Mouse (Mus musculus) CH12.LX (cell line): ENCODE data around the gene Btd. TPM values are rescaled to one million over a fixed set of nuclear protein-coding genes. Genes with fewer than 3 reads are reported as not detected.

ENCODE experiments used
- DNase-seq: peaks from one replicate; pipeline ENCODE4 v3.0.0-alpha.2; 2013; ENCODE audit errors: extremely low read depth
- H3K27ac ChIP-seq: 2 replicates; pipeline ENCODE4 v1.5.1; 2012; ENCODE audit warnings: low read depth, mild to moderate bottlenecking, control low read depth, moderate library complexity; ENCODE audit not compliant: insufficient read depth
- H3K27me3 ChIP-seq: replicated peaks from 2 replicates; pipeline ENCODE3; 2012; ENCODE audit warnings: inconsistent platforms
- H3K36me3 ChIP-seq, 2 experiments: replicated peaks in 1 of 2; 2 replicates each; pipeline versions ENCODE3 to v1.6.1; 2012; ENCODE audit warnings: inconsistent platforms in 1 of 2, low read length in 1 of 2, mild to moderate bottlenecking in 1 of 2, mixed read lengths in 1 of 2, moderate library complexity in 1 of 2; ENCODE audit not compliant: control insufficient read depth in 1 of 2, insufficient read depth in 1 of 2
- H3K4me1 ChIP-seq, 2 experiments: 2 replicates each; pipeline ENCODE4 v1.6.1; 2012; ENCODE audit warnings: inconsistent platforms in 1 of 2, moderate library complexity in 1 of 2; ENCODE audit not compliant: insufficient read depth in 2 of 2, control insufficient read depth in 1 of 2
- H3K4me2 ChIP-seq: 2 replicates; pipeline ENCODE4 v1.6.1; 2012; ENCODE audit warnings: low read depth, mild to moderate bottlenecking, control low read depth; ENCODE audit not compliant: poor library complexity, insufficient read depth, severe bottlenecking
- H3K4me3 ChIP-seq, 3 experiments: fragments of 150-350 bp in 1 of 3; sonication (generic) in 1 of 3; replicated peaks in 1 of 3; 2 replicates each; pipeline versions ENCODE3 to v1.5.1; 2011 to 2012; ENCODE audit warnings: low read depth in 2 of 3, low read length in 2 of 3, mild to moderate bottlenecking in 2 of 3, moderate library complexity in 2 of 3, control low read depth in 1 of 3, improper control_type of control experiment in 1 of 3, inconsistent platforms in 1 of 3, mixed read lengths in 1 of 3; ENCODE audit not compliant: poor library complexity in 1 of 3
- H3K79me2 ChIP-seq: replicated peaks from 2 replicates; pipeline ENCODE4 v1.6.1; 2012; ENCODE audit warnings: mild to moderate bottlenecking, moderate library complexity; ENCODE audit not compliant: control insufficient read depth, poor library complexity, insufficient read depth, severe bottlenecking; ENCODE audit errors: extremely low read depth
- H3K9ac ChIP-seq: 2 replicates; pipeline ENCODE4 v1.6.1; 2012; ENCODE audit warnings: low read depth, mild to moderate bottlenecking, control low read depth, moderate library complexity; ENCODE audit not compliant: insufficient read depth
- H3K9me3 ChIP-seq: replicated peaks from 2 replicates; pipeline ENCODE3; 2012; ENCODE audit warnings: low read length, inconsistent platforms, mixed read lengths
- BHLHE40 ChIP-seq: IDR thresholded peaks from 2 replicates; pipeline ENCODE4 v1.6.1; 2011; ENCODE audit warnings: mild to moderate bottlenecking, low read depth, low read length, improper control_type of control experiment
- CHD1 ChIP-seq: IDR thresholded peaks from 2 replicates; pipeline ENCODE4 v1.6.1; 2012; ENCODE audit warnings: low read depth, low read length, improper control_type of control experiment, inconsistent platforms
- CHD2 ChIP-seq: IDR thresholded peaks from 2 replicates; pipeline ENCODE4 v1.6.1; 2011; ENCODE audit warnings: low read length, improper control_type of control experiment
- CTCF ChIP-seq, 2 experiments: IDR thresholded peaks in 1 of 2; conservative IDR thresholded peaks in 1 of 2; 2 replicates each; pipeline ENCODE4 v1.5.1; 2011 to 2012; ENCODE audit warnings: low read depth in 2 of 2, low read length in 2 of 2, improper control_type of control experiment in 1 of 2, inconsistent platforms in 1 of 2, mild to moderate bottlenecking in 1 of 2, moderate library complexity in 1 of 2
- E2F4 ChIP-seq: IDR thresholded peaks from 2 replicates; pipeline ENCODE4 v1.6.1; 2011; ENCODE audit warnings: low read depth, low read length, improper control_type of control experiment; ENCODE audit not compliant: insufficient replicate concordance
- EP300 ChIP-seq: IDR thresholded peaks from 2 replicates; pipeline ENCODE4 v1.6.1; 2011; ENCODE audit warnings: low read length, improper control_type of control experiment
- GABPA ChIP-seq: IDR thresholded peaks from 2 replicates; pipeline ENCODE4 v1.6.1; 2012; ENCODE audit warnings: low read depth, low read length, improper control_type of control experiment, inconsistent platforms; ENCODE audit not compliant: insufficient replicate concordance
- HCFC1 ChIP-seq: IDR thresholded peaks from 2 replicates; pipeline ENCODE4 v1.6.1; 2012; ENCODE audit warnings: low read depth, mild to moderate bottlenecking, inconsistent platforms, low read length, improper control_type of control experiment
- IRF4 ChIP-seq: IDR thresholded peaks from 2 replicates; pipeline ENCODE4 v1.6.1; 2014; ENCODE audit warnings: low read depth, mild to moderate bottlenecking, inconsistent platforms, low read length, improper control_type of control experiment
- JUN ChIP-seq: IDR thresholded peaks from 2 replicates; pipeline ENCODE4 v1.6.1; 2011; ENCODE audit warnings: low read depth, mild to moderate bottlenecking, low read length, improper control_type of control experiment, moderate library complexity; ENCODE audit not compliant: insufficient read depth
- JUND ChIP-seq: conservative IDR thresholded peaks from 2 replicates; pipeline ENCODE4 v1.6.1; 2011; ENCODE audit warnings: low read depth, low read length, improper control_type of control experiment
- KAT2A ChIP-seq: IDR thresholded peaks from 2 replicates; pipeline ENCODE4 v1.6.1; 2012; ENCODE audit warnings: low read length, improper control_type of control experiment, inconsistent platforms; ENCODE audit not compliant: insufficient replicate concordance
- MAFK ChIP-seq: IDR thresholded peaks from 2 replicates; pipeline ENCODE4 v1.6.1; 2011; ENCODE audit warnings: low read length, improper control_type of control experiment; ENCODE audit not compliant: insufficient replicate concordance
- MAZ ChIP-seq: IDR thresholded peaks from 2 replicates; pipeline ENCODE4 v1.6.1; 2012; ENCODE audit warnings: low read depth, mild to moderate bottlenecking, inconsistent platforms, low read length, improper control_type of control experiment, moderate library complexity
- MEF2A ChIP-seq: IDR thresholded peaks from 2 replicates; pipeline ENCODE4 v1.6.1; 2014; ENCODE audit warnings: low read depth, mild to moderate bottlenecking, inconsistent platforms, low read length, improper control_type of control experiment, borderline replicate concordance
- MXI1 ChIP-seq: IDR thresholded peaks from 2 replicates; pipeline ENCODE4 v1.6.1; 2011; ENCODE audit warnings: mild to moderate bottlenecking, low read depth, low read length, improper control_type of control experiment
- MYC ChIP-seq: IDR thresholded peaks from 2 replicates; pipeline ENCODE4 v1.6.1; 2011; ENCODE audit warnings: low read depth, mild to moderate bottlenecking, improper control_type of control experiment, low read length
- NELFE ChIP-seq: IDR thresholded peaks from 2 replicates; pipeline ENCODE4 v1.6.1; 2011; ENCODE audit warnings: low read depth, low read length, improper control_type of control experiment
- PAX5 ChIP-seq: IDR thresholded peaks from 2 replicates; pipeline ENCODE4 v1.6.1; 2012; ENCODE audit warnings: low read length, inconsistent platforms, mixed read lengths
- POLR2A ChIP-seq: IDR thresholded peaks from 2 replicates; pipeline ENCODE4 v1.6.1; 2011; ENCODE audit warnings: low read depth, mild to moderate bottlenecking, improper control_type of control experiment, low read length
- POLR2AphosphoS2 ChIP-seq: IDR thresholded peaks from 2 replicates; pipeline ENCODE4 v1.6.1; 2011; ENCODE audit warnings: low read depth, low read length, improper control_type of control experiment
- RCOR1 ChIP-seq: conservative IDR thresholded peaks from 2 replicates; pipeline ENCODE4 v1.6.1; 2012; ENCODE audit warnings: low read depth, mild to moderate bottlenecking, inconsistent platforms, low read length, improper control_type of control experiment
- TBP ChIP-seq: conservative IDR thresholded peaks from 2 replicates; pipeline ENCODE4 v1.6.1; 2011; ENCODE audit warnings: low read depth, low read length, improper control_type of control experiment
- TCF12 ChIP-seq: IDR thresholded peaks from 2 replicates; pipeline ENCODE4 v1.6.1; 2014; ENCODE audit warnings: low read depth, mild to moderate bottlenecking, inconsistent platforms, low read length, improper control_type of control experiment
- UBTF ChIP-seq: IDR thresholded peaks from 2 replicates; pipeline ENCODE4 v1.6.1; 2012; ENCODE audit warnings: low read depth, mild to moderate bottlenecking, inconsistent platforms, low read length, improper control_type of control experiment, moderate library complexity
- USF1 ChIP-seq: IDR thresholded peaks from 2 replicates; pipeline ENCODE4 v1.6.1; 2014; ENCODE audit warnings: low read depth, mild to moderate bottlenecking, inconsistent platforms, low read length, improper control_type of control experiment
- USF2 ChIP-seq: conservative IDR thresholded peaks from 2 replicates; pipeline ENCODE4 v1.6.1; 2011; ENCODE audit warnings: low read depth, low read length, improper control_type of control experiment
- ZC3H11A ChIP-seq: IDR thresholded peaks from 2 replicates; pipeline ENCODE4 v1.6.1; 2012; ENCODE audit warnings: low read depth, mild to moderate bottlenecking, inconsistent platforms, low read length, improper control_type of control experiment
- ZMIZ1 ChIP-seq: IDR thresholded peaks from 2 replicates; pipeline ENCODE4 v1.6.1; 2012; ENCODE audit warnings: low read depth, mild to moderate bottlenecking, inconsistent platforms, low read length, improper control_type of control experiment
- ZNF384 ChIP-seq: IDR thresholded peaks from 2 replicates; pipeline ENCODE4 v1.6.1; 2012; ENCODE audit warnings: low read depth, low read length, improper control_type of control experiment, inconsistent platforms
- dilution Hi-C: fragments of 300-500 bp; cut with MboI; formaldehyde crosslinking; loops from 2 replicates; pipeline ENCODE4 v1.14.3; 2020; ENCODE audit warnings: low sequenced_read_pairs; ENCODE audit not compliant: extremely low pct_unique_long_range_greater_than_20kb, extremely low pct_ligation_motif_present
- in situ Hi-C: fragments of 300-500 bp; cut with MboI; formaldehyde crosslinking; loops from 3 replicates; pipeline ENCODE4 v1.14.3; 2019; ENCODE audit warnings: low sequenced_read_pairs, low pct_ligation_motif_present, low pct_unique_long_range_greater_than_20kb, mixed read lengths
- polyA plus RNA-seq: library from polyadenylated mRNA; unstranded; fragments of >175 nt; gene quantifications from 2 replicates; pipeline ENCODE4 v1.2.1, GENCODE M21; 2012; ENCODE audit warnings: low read depth; ENCODE audit not compliant: insufficient read length
- total RNA-seq, 2 experiments: library from RNA; depleted of rRNA; stranded (reverse); fragments of 300-350 nt in 1 of 2; fragments of >200 nt in 1 of 2; gene quantifications; 2 replicates each; pipeline ENCODE4 v1.2.3; 2012 to 2014

Gene Btd
- total and polyA plus RNA-seq, 3 experiments = 16.2 to 25.4 (median 23.0) TPM

DNA sequence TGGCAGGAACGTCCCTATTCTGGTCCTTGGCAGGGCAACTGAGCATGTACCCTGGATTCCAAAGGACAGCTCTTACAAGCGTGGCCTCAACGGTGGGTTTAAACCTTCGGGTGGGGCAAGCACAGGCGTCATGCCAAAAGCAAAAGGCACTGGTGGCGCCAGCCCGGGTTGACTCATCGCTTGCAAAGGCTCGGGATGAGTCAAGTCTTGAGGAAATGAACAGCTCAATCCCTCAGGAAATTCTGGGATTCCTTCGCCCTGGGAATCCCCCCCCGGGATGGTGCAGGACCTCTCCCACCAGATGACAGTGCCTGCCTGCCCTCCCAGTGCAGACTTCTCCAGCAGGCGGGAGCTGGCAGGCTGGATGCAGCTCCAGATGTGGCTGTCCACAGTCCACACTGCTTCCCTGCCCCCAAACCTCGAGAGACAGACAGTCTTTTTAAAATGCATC lies 28.4 kb downstream of the Btd start:
- Histone ChIP-seq H3K9ac (no peak overlapping the region), H3K4me2 (peak overlapping the region; percentile 33), H3K4me3 (no peak overlapping the region), H3K36me3 (peaks cover 10 to 28% of the 10 kb centered on the region in 2 experiments), H3K9me3 (peaks cover 8% of the 10 kb centered on the region), H3K79me2 (no peaks in the 10 kb centered on the region), H3K4me1 (peaks cover 26 to 61% of the 10 kb centered on the region in 2 experiments), H3K27ac (peak overlapping the region; percentile 7; the same call in 1 of the 2 replicates), H3K27me3 (no peaks in the 10 kb centered on the region)
- no peak for DNase-seq
- dilution Hi-C loops (no loop called here), in situ Hi-C loops (no loop called here)
- TF ChIP-seq JUN (no peak), JUND (no peak), EP300 (0 out of 2 replicates have a peak, but pooled peaks have one; percentile 12), IRF4 (0 out of 2 replicates have a peak, but pooled peaks have one; percentile 53), HCFC1 (no peak), MAFK (no peak), TBP (no peak), ZC3H11A (no peak), POLR2AphosphoS2 (no peak), USF2 (no peak), ZMIZ1 (no peak), PAX5 (no peak), RCOR1 (no peak), MYC (no peak), MXI1 (no peak), E2F4 (no peak), USF1 (no peak), GABPA (no peak)

GRCm38 (mm10) chr14:31669642-31670490 lies 29.0 kb downstream of the Btd start:
- Histone ChIP-seq H3K9ac (no peak overlapping the region), H3K79me2 (no peaks in the 10 kb centered on the region), H3K27me3 (no peaks in the 10 kb centered on the region), H3K36me3 (peaks cover 10 to 28% of the 10 kb centered on the region in 2 experiments), H3K4me1 (peaks cover 23 to 54% of the 10 kb centered on the region in 2 experiments), H3K4me3 (no peak overlapping the region), H3K4me2 (peak overlapping the region; percentile 33; the same call in 1 of the 2 replicates), H3K27ac (peak overlapping the region; percentile 7; the same call in 1 of the 2 replicates), H3K9me3 (peaks cover 8% of the 10 kb centered on the region)
- in situ Hi-C loops (no loop called here), dilution Hi-C loops (no loop called here)
- DNase-seq = peak; percentile 63
- TF ChIP-seq ZNF384 = no peak
- TF ChIP-seq UBTF = no peak
- no peak for TF ChIP-seq RCOR1
- TF ChIP-seq TBP = no peak
- no peak for TF ChIP-seq USF1
- TF ChIP-seq MEF2A = peak; percentile 54; the same call in 1 of the 2 replicates
- TF ChIP-seq MAFK = no peak
- TF ChIP-seq USF2 = no peak
- TF ChIP-seq EP300 = peak; percentile 47; the same call in 1 of the 2 replicates
- TF ChIP-seq NELFE = no peak
- no peak for TF ChIP-seq ZC3H11A
- no peak for TF ChIP-seq CHD2
- no peak for TF ChIP-seq BHLHE40
- TF ChIP-seq CHD1 = no peak
- TF ChIP-seq JUN = no peak
- TF ChIP-seq POLR2A = no peak
- TF ChIP-seq KAT2A = no peak
- TF ChIP-seq E2F4 = no peak
- no peak for TF ChIP-seq CTCF (conservative IDR thresholded peaks at IDR 0.05 in 1 of 2, IDR thresholded peaks at IDR 0.05 in 1 of 2; ENCODE audit: low read depth in 2 of 2, low read length in 2 of 2)
- 0 out of 2 replicates have a peak, but pooled peaks have one; percentile 44 for TF ChIP-seq TCF12
- no peak for TF ChIP-seq MAZ
- no peak for TF ChIP-seq POLR2AphosphoS2
